Mouse (Mus musculus) myocyte (in vitro differentiated cells): ENCODE results near the gene Olfr71. TPM values are rescaled to one million over a fixed set of nuclear protein-coding genes. Genes with fewer than 3 reads are reported as not detected.

Experiments
- H3K27me3 ChIP-seq: one replicate; pipeline ENCODE4 v1.6.1; 2011; ENCODE audit not compliant: control insufficient read depth, insufficient read depth, insufficient read length
- H3K36me3 ChIP-seq: one replicate; pipeline ENCODE4 v1.6.1; 2011; ENCODE audit not compliant: control insufficient read depth, insufficient read depth
- H3K4me2 ChIP-seq: one replicate; pipeline ENCODE4 v1.6.1; 2011; ENCODE audit warnings: low read depth, control low read depth
- H3K4me3 ChIP-seq: one replicate; pipeline ENCODE4 v1.5.1; 2011; ENCODE audit warnings: mild to moderate bottlenecking, control low read depth, moderate library complexity
- H3K79me2 ChIP-seq: one replicate; pipeline ENCODE4 v1.6.1; 2011; ENCODE audit not compliant: control insufficient read depth, insufficient read depth
- H3ac ChIP-seq: one replicate; pipeline ENCODE4 v1.6.1; 2011; ENCODE audit not compliant: control insufficient read depth, insufficient read length
- CEBPB ChIP-seq: IDR thresholded peaks from 2 replicates; pipeline ENCODE4 v1.6.1; 2011; ENCODE audit warnings: mild to moderate bottlenecking, moderate library complexity; ENCODE audit not compliant: poor library complexity, insufficient read depth, severe bottlenecking
- E2F4 ChIP-seq: IDR thresholded peaks from one replicate; pipeline ENCODE4 v1.6.1; 2011; ENCODE audit warnings: mild to moderate bottlenecking, control low read depth, moderate library complexity; ENCODE audit not compliant: insufficient read depth
- MAX ChIP-seq: IDR thresholded peaks from one replicate; pipeline ENCODE4 v1.6.1; 2011; ENCODE audit warnings: low read depth, mild to moderate bottlenecking, control low read depth
- MYOD1 ChIP-seq, 3 experiments: IDR thresholded peaks; one replicate each; pipeline ENCODE4 v1.6.1; 2011; ENCODE audit warnings: control low read depth in 2 of 3, low read depth in 2 of 3, mild to moderate bottlenecking in 2 of 3, moderate library complexity in 1 of 3; ENCODE audit not compliant: insufficient read length in 2 of 3, control insufficient read depth in 1 of 3
- MYOG ChIP-seq, 3 experiments: IDR thresholded peaks; one replicate each; pipeline ENCODE4 v1.6.1; 2011; ENCODE audit warnings: control low read depth in 2 of 3, low read depth in 2 of 3, mild to moderate bottlenecking in 2 of 3; ENCODE audit not compliant: insufficient read length in 2 of 3, control insufficient read depth in 1 of 3, insufficient read depth in 1 of 3
- POLR2A ChIP-seq: IDR thresholded peaks from one replicate; pipeline ENCODE4 v1.6.1; 2011; ENCODE audit warnings: low read depth, mild to moderate bottlenecking, control low read depth, moderate library complexity; ENCODE audit not compliant: insufficient read length
- POLR2AphosphoS2 ChIP-seq: IDR thresholded peaks from one replicate; pipeline ENCODE4 v1.6.1; 2011; ENCODE audit warnings: low read depth, control low read depth; ENCODE audit not compliant: insufficient read length
- REST ChIP-seq: IDR thresholded peaks from one replicate; pipeline ENCODE4 v1.6.1; 2011; ENCODE audit warnings: mild to moderate bottlenecking, control low read depth, moderate library complexity; ENCODE audit not compliant: insufficient read depth, insufficient read length
- SRF ChIP-seq: IDR thresholded peaks from one replicate; pipeline ENCODE4 v1.6.1; 2011; ENCODE audit warnings: low read depth; ENCODE audit not compliant: control insufficient read depth, insufficient read length
- TCF12 ChIP-seq: IDR thresholded peaks from one replicate; pipeline ENCODE4 v1.6.1; 2011; ENCODE audit warnings: mild to moderate bottlenecking, control low read depth; ENCODE audit not compliant: poor library complexity, insufficient read depth, severe bottlenecking
- TCF3 ChIP-seq: IDR thresholded peaks from one replicate; pipeline ENCODE4 v1.6.1; 2011; ENCODE audit warnings: low read depth, control low read depth; ENCODE audit not compliant: insufficient read length
- USF1 ChIP-seq: IDR thresholded peaks from one replicate; pipeline ENCODE4 v1.6.1; 2011; ENCODE audit warnings: low read depth, mild to moderate bottlenecking, control low read depth, moderate library complexity
- polyA plus RNA-seq: library from polyadenylated mRNA; unstranded; fragments of >200 nt; fragmentation: generic; extraction: Trizol; gene quantifications from one replicate; pipeline ENCODE4 v1.2.1, GENCODE M21; 2012; ENCODE audit warnings: missing spikeins

Olfr71 gene
- polyA plus RNA-seq, 1 experiment: not detected

DNA sequence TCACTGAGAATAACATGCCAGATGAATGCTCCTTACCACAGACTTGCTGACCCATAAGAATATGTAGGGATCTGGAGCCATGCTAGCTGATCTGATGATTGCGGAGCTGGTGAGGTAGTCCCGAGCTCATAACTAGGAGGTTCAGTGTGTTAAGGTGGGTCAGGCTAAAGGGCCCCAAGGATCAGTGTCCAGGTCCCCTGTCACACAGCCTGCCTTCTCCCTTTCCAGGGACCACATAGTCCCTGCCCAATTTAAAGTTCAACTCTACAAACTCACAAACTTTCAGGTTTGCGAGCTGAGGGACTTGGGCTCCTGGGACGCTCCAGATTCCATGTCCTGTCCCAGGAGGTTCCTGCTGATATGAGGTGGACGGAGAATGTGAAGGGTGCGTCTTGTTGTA is 9.3 kb downstream of the Olfr71 start, which contains the start of gene Olfr70:
TSS of gene Olfr70 (minus strand) at position 101 of the 400 bp plus-strand sequence.
- peaks cover 37% of the 10 kb centered on the region for H3K27me3 ChIP-seq
- no peak within 1 kb of the TSS for H3K4me3 ChIP-seq
- no peaks in the 10 kb centered on the region for H3K36me3 ChIP-seq
- no peaks in the 10 kb centered on the region for H3K79me2 ChIP-seq
- no peak within 1 kb of the TSS for H3ac ChIP-seq
- H3K4me2 ChIP-seq: no peak within 1 kb of the TSS
- TF ChIP-seq E2F4 (no peak), CEBPB (no peak), MYOG (IDR thresholded peaks at IDR 0.05; ENCODE audit: control insufficient read depth in 1 of 3, insufficient read depth in 1 of 3, insufficient read length in 2 of 3, low read depth in 2 of 3) (no peak), USF1 (no peak), POLR2AphosphoS2 (no peak), TCF3 (no peak), POLR2A (no peak), MAX (no peak)

DNA sequence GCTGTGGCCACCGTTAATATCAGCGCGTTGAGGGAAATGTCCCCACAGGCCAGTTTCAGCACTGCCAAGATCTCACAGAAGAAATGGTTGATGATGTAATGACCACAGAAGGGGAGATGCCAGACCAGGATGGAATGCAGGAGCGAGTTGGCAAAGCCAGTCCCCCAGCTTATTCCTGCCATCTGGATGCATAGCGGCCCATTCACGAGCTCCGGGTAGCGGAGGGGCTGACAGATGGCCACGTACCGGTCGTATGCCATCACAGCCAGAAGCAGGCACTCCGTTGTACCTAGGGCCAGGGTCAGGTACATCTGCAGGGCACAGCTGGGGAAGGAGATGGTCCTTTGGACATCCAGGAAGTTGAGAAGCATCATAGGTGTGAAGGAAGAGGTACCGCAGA is 13.5 kb downstream of the Olfr71 start:
- H3K4me2 ChIP-seq: no peak overlapping the region
- H3ac ChIP-seq: no peak overlapping the region
- peaks cover 8% of the 10 kb centered on the region for H3K27me3 ChIP-seq
- no peak overlapping the region for H3K4me3 ChIP-seq
- no peaks in the 10 kb centered on the region for H3K36me3 ChIP-seq
- H3K79me2 ChIP-seq: no peaks in the 10 kb centered on the region
- no peak for TF ChIP-seq E2F4
- TF ChIP-seq MYOG (IDR thresholded peaks at IDR 0.05; ENCODE audit: control insufficient read depth in 1 of 3, insufficient read depth in 1 of 3, insufficient read length in 2 of 3, low read depth in 2 of 3): peak in 1 of 3 experiments; percentile 23
- no peak for TF ChIP-seq USF1
- no peak for TF ChIP-seq POLR2A
- TF ChIP-seq TCF12: no peak
- peak in 1 of 3 experiments; percentile 43 for TF ChIP-seq MYOD1 (IDR thresholded peaks at IDR 0.05; ENCODE audit: control insufficient read depth in 1 of 3, insufficient read length in 2 of 3, low read depth in 2 of 3)
- TF ChIP-seq CEBPB: no peak
- no peak for TF ChIP-seq MAX
- no peak for TF ChIP-seq TCF3
- no peak for TF ChIP-seq POLR2AphosphoS2
- TF ChIP-seq SRF: no peak
- no peak for TF ChIP-seq REST

DNA sequence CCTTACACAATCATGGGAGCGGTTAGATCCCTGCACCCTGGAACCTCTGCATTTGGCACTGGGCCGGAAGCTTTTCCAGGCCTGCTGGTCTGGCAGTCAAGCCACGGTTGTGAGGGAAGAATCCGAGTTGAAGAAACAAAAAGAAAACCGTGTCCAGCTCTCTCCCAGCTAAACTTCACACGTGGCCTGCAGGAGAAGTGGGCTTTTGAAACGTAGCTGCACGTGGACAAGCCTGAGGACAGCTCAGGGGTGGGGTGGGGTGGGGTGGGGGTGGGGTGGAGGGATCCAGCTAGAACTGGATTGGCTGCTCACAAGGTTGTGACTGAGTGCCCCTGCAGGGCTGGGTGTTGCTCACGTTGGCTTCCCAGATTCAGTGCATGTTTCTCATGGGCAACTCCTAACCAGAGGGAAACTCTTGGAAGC is 14.8 kb downstream of the Olfr71 start:
- Histone ChIP-seq H3K27me3 (peaks cover 6% of the 10 kb centered on the region), H3K79me2 (no peaks in the 10 kb centered on the region), H3K36me3 (no peaks in the 10 kb centered on the region), H3K4me3 (no peak overlapping the region), H3ac (no peak overlapping the region), H3K4me2 (no peak overlapping the region)
- TF ChIP-seq USF1 (no peak), MYOG (IDR thresholded peaks at IDR 0.05; ENCODE audit: control insufficient read depth in 1 of 3, insufficient read depth in 1 of 3, insufficient read length in 2 of 3, low read depth in 2 of 3) (no peak), SRF (no peak)

DNA sequence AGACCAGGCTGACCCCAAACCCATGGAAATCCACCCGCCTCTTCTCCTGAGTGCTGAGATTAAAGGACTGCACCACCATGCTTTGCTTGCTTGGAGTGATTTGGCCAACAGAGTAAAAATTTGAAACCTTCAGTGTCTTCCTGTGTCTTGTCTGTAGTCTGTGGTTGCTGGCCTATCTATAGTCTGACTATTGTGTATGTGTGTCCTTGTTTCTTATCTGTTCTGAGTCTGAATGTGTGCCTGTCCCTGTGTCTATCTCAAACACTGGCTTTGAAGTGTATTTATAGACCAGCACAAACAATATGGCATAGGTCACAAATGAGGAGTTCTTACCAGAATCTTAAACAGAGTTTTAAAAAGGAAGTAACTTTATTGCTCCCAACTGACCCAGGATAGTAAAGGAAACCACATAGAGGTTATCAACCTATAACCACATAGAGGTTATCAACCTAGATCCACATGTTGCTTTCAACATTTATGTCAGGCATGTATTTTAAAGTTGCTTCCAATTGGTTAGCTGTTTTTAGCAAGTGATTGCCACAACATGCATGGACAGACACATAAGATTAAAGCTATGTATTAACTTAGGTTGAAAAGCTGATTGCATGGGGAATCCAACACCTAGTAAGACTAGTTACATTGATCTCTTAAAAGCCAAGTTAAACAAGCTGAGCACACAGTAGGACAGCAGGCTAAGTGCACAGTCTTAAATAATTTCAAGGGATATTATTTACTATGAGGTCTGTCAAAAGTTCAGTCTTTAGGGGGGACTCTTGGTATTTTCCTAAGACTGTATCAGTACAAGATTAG is 15.4 kb downstream of the Olfr71 start:
- TF ChIP-seq USF1 (no peak), REST (no peak), E2F4 (no peak), CEBPB (no peak), TCF3 (no peak), SRF (no peak), MAX (no peak), MYOG (IDR thresholded peaks at IDR 0.05; ENCODE audit: control insufficient read depth in 1 of 3, insufficient read depth in 1 of 3, insufficient read length in 2 of 3, low read depth in 2 of 3) (no peak), POLR2AphosphoS2 (no peak), TCF12 (no peak), POLR2A (no peak), MYOD1 (IDR thresholded peaks at IDR 0.05; ENCODE audit: control insufficient read depth in 1 of 3, insufficient read length in 2 of 3, low read depth in 2 of 3) (no peak)
- no peak overlapping the region for H3K4me2 ChIP-seq

DNA sequence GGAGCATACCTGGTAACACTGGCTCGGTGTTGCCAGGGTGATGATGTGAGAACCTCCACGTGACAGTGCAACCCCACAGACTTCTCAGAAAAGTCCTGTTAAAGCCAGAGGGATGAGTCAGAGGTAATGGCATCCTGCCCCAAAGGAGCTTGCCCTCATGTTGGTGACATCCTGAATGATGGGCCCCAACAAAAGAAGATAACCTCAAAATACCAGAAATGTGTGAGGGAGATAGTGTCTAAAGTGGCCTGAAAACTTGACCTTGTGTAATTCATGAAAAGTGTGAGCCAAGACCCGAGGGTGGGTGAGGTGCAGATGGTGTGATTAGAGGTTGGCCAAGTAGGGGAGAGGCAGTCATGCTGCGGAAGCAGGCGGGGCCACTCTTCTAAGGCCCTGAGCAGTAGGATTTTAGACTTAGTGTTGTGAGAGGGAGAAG is 16.2 kb downstream of the Olfr71 start:
- Histone ChIP-seq H3K79me2 (no peaks in the 10 kb centered on the region), H3K36me3 (no peaks in the 10 kb centered on the region), H3K4me3 (no peak overlapping the region), H3ac (no peak overlapping the region), H3K27me3 (peaks cover 18% of the 10 kb centered on the region), H3K4me2 (no peak overlapping the region)
- TF ChIP-seq MYOD1 (IDR thresholded peaks at IDR 0.05; ENCODE audit: control insufficient read depth in 1 of 3, insufficient read length in 2 of 3, low read depth in 2 of 3): no peak
- peak; percentile 83 for TF ChIP-seq USF1

More for the DNA sequence above, 15.4 kb downstream of the Olfr71 start:
- Histone ChIP-seq H3K36me3 (no peaks in the 10 kb centered on the region), H3K4me3 (no peak overlapping the region), H3K27me3 (peaks cover 12% of the 10 kb centered on the region), H3ac (no peak overlapping the region), H3K79me2 (no peaks in the 10 kb centered on the region)
